Mouse (Mus musculus) ES-E14 (cell line): Measurements from ENCODE around the gene Wdr75.

Experiments
- HCFC1 ChIP-seq: IDR thresholded peaks from 2 replicates; pipeline ENCODE4 v1.6.1; 2012; ENCODE audit warnings: low read length, inconsistent platforms, borderline replicate concordance; ENCODE audit not compliant: insufficient read depth
- MAFK ChIP-seq: IDR thresholded peaks from 2 replicates; pipeline ENCODE4 v1.6.1; 2014; ENCODE audit warnings: mild to moderate bottlenecking, low read depth, low read length, inconsistent platforms; ENCODE audit not compliant: insufficient read depth
- ZC3H11A ChIP-seq: IDR thresholded peaks from 2 replicates; pipeline ENCODE4 v1.6.1; 2012; ENCODE audit warnings: low read depth, mild to moderate bottlenecking, inconsistent platforms, low read length, borderline replicate concordance
- ZNF384 ChIP-seq: IDR thresholded peaks from 2 replicates; pipeline ENCODE4 v1.6.1; 2012; ENCODE audit warnings: low read depth, low read length, inconsistent platforms

DNA sequence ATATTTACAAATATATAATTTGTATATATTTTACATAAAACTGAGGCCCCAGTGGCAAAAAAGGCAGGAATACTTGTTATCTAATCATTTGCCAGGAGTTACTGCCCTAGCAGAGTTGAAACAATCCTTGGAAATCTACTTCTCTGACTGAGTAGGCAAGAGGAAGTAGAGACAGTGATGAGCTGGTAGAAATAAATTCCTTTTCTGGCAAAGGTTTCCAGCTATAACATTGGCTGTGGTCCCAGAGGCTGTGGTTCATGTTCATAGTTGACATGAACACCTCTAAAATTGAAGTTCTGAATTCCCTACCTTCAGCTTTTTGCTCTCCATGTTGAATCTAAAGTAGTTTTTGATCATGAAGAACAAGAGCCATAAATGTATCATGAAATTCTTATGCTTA is 43.3 kb downstream of the Wdr75 start:
- TF ChIP-seq MAFK, result no peak
- TF ChIP-seq ZC3H11A, result no peak
- TF ChIP-seq HCFC1, result no peak
- no peak for TF ChIP-seq ZNF384
